Mouse (Mus musculus) kidney, postnatal 0 days (tissue): ENCODE data around the gene Omt2a. TPM values are rescaled to one million over a fixed set of nuclear protein-coding genes. Genes with fewer than 3 reads are reported as not detected.

Source experiments
- polyA plus RNA-seq: library from polyadenylated mRNA; unstranded; fragments of >200 nt; fragmentation: Nextera tagmentation; extraction: Ambion mirVana; gene quantifications from 2 replicates; pipeline ENCODE4 v1.2.1, GENCODE M21; 2015

The Omt2a gene
- polyA plus RNA-seq, 1 experiment from 2014 or later = not detected

Other genes starting within 250 kb of the Omt2a start
- gene Fbxo9, start 205.7 kb downstream of the Omt2a start, polyA plus RNA-seq = 49.9 and 50.3 TPM in 2 replicates
- 21.9 and 22.8 TPM in 2 replicates for gene Ick, start 205.6 kb downstream of the Omt2a start, polyA plus RNA-seq
- 194 and 196 TPM in 2 replicates for gene Gsta4, start 132.0 kb downstream of the Omt2a start, polyA plus RNA-seq
- gene Gsta1, start 84.1 kb downstream of the Omt2a start, polyA plus RNA-seq = 23.4 and 33.9 TPM in 2 replicates
- 8.4 and 10.3 TPM in 2 replicates for gene Gm3776, start 57.7 kb downstream of the Omt2a start, polyA plus RNA-seq
- gene Gm10639, start 24.9 kb downstream of the Omt2a start, polyA plus RNA-seq = 77.2 and 80.9 TPM in 2 replicates
- gene Omt2b, start 12.8 kb upstream of the Omt2a start, polyA plus RNA-seq = not detected in 2 replicates
- gene Gsta2, start 41.0 kb upstream of the Omt2a start, polyA plus RNA-seq = 301 and 320 TPM in 2 replicates
- 0.20 and 0.24 TPM in 2 replicates for gene Dppa5a, start 53.4 kb upstream of the Omt2a start, polyA plus RNA-seq
- 2.9 and 3.0 TPM in 2 replicates for gene Ooep, start 63.9 kb upstream of the Omt2a start, polyA plus RNA-seq
- gene Ddx43, start 81.0 kb upstream of the Omt2a start, polyA plus RNA-seq = 0.22 TPM in 2 replicates
- 1.4 and 1.8 TPM in 2 replicates for gene Cgas, start 128.4 kb upstream of the Omt2a start, polyA plus RNA-seq
- 20.8 and 24.4 TPM in 2 replicates for gene Mto1, start 133.4 kb upstream of the Omt2a start, polyA plus RNA-seq
- 0.70 and 0.99 TPM in 2 replicates for gene Gm17324, start 134.0 kb upstream of the Omt2a start, polyA plus RNA-seq
- 4,583 and 4,728 TPM in 2 replicates for gene Eef1a1, start 174.4 kb upstream of the Omt2a start, polyA plus RNA-seq